Mouse (Mus musculus) adrenal gland, postnatal 10 days (tissue): ENCODE results near the gene Zfp787. TPM values are rescaled to one million over a fixed set of nuclear protein-coding genes. Genes with fewer than 3 reads are reported as not detected.
"Not testable (repeated sequence)": the region's sequence is repeated elsewhere in the genome, so short reads cannot be mapped to it uniquely, and the experiment has no call there.

Experiments
- DNase-seq: peaks from one replicate; pipeline ENCODE4 v3.0.0; 2021; ENCODE audit warnings: mixed read lengths
- long read RNA-seq, 2 experiments: library from polyadenylated mRNA; stranded (forward); transcript quantifications; one replicate each; pipeline ENCODE4 v2.0.0; 2021
- total RNA-seq, 2 experiments: library from RNA; stranded (reverse); gene quantifications; 2 replicates each; pipeline ENCODE4 v1.2.3; 2021

The Zfp787 gene
- total RNA-seq: 10 to 100 TPM; 46.2 to 61.5 TPM
- long read RNA-seq, experiment 1, transcript Zfp787-201 (3 exons, 1,897 nt): major isoform, 63 of 102 reads
- long read RNA-seq, experiment 1, transcript Zfp787-204 (3 exons, 576 nt): minor isoform, 8 of 102 reads
- long read RNA-seq, experiment 1, partial matches to known transcripts: 3 of 102 reads
- long read RNA-seq, experiment 1, other reads (novel, unspliced or antisense): 25 of 102 reads
- long read RNA-seq, experiment 2, transcript Zfp787-201 (3 exons, 1,897 nt): major isoform, 17 of 32 reads
- long read RNA-seq, experiment 2, partial matches to known transcripts: 1 of 32 reads
- long read RNA-seq, experiment 2, other reads (novel, unspliced or antisense): 8 of 32 reads

DNA sequence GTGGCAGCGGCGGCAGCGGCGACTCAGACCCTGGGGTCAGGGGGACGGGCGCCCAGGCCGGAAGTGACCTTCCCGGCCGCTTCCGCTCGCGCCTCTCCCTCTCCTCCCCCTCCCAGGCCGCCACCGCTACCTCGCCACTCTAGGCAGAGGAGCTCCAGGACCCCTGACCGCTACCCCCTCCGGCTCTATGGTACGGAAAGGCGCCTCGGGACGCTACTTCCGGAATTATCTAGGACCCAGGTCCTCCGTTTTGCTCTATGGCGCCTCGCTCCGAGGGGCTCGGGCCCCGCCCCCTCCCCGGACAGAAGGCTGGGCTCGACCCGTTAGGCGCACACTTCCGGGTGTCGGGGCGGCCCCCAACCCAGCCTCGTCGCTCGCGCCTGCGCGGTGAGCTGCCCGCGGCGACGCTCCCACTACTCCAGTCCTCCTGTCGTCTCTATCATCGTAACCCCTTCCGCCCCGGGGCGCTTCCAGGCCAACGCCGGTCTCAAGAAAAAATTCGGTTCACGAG, at the start of gene Zfp787:
TSS of gene Zfp787 (minus strand) at position 97 of the 511 bp plus-strand sequence.
- peak; percentile 98 for DNase-seq

GRCm38 (mm10) chr7:6204200-6204599, 48.4 kb upstream of the Zfp787 start:
- DNase-seq: no peak

DNA sequence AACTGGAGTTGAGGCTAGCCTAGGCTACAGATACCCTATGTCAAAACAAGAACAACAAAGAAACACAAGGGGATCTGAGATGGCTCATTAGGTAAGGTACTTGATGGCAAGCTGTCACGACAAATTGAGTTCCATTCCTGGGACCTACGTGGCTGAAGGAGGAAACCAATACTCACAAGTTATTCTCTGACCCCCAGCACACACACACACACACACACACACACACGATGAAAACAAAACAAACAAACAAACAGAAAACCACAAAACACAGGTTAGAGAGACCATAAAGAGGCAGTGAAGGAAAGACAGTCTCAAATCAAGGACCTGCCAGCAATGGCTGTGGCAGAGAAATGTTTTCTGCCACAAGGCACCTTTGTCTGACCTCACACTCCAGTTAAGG, 41.0 kb upstream of the Zfp787 start, which contains the start of gene Galp:
TSS of gene Galp (plus strand) at position 301 of the 400 bp plus-strand sequence.
- no peak for DNase-seq

- DNase-seq: no peak
Measured at GRCm38 (mm10) chr7:6195777-6196176, 40.0 kb upstream of the Zfp787 start.

DNA sequence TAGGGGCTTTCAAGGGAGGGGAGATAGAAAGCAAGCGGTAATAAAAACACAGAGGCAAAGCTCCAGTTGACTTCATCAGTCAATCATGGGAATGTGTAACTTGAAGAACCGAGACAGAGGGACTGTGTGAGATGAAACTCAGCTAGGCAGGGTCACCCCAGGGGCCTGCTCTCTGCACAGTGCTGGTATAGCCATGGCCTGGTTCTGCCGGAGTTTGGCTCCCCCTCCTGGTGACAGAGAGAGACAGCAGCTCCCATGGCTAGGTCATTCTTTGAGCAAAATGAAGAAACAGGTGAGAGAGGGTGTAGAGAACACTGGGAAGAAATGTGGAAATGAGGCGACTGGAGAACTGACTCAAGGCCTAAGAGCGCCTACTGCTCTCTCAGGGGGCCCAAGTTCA, 38.3 kb upstream of the Zfp787 start:
- DNase-seq: peak; percentile 79

GRCm38 (mm10) chr7:6191376-6191775, 35.6 kb upstream of the Zfp787 start:
- DNase-seq: peak; percentile 90

GRCm38 (mm10) chr7:6189542-6189941, 33.7 kb upstream of the Zfp787 start:
- no peak for DNase-seq

GRCm38 (mm10) chr7:6186756-6187155, 31.0 kb upstream of the Zfp787 start:
- no peak for DNase-seq

DNA sequence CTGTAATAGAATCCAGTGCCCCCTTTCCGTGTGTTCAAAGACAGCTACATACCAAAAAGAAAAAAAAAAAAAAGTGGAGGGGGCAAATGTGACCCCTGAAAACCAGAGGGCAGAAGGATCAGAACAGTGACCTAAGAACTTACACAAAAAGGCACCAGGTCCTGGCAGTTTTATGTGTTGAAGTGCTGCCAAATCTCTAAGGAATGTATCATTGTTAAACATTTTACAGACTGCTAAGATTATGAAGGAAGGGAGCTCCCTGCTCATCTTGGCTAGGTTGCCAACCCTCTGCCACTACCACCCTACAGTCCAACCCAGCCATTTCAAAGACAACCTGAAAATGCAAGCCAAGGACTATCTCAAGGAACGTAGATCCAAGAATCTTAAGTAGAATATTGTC, 30.4 kb upstream of the Zfp787 start:
- DNase-seq: no peak

DNA sequence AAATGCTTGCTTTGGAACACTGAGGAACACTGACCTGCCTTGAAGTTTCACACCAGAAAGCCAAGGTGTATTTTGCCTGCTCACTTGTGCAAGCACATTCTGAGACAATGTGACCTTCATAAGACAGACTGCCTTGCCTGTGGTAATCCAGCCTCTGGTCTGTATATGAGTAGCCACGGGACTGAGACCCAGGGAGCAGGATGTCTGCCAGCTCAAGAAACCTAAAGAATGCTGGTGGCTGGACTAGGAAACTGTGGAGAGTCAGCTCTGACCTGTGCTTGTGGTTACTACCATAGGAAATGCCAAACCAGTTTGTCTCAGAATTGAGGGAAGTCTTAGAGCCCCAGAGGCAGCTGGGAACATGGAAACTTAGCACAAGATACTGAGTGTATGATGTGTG, 29.6 kb upstream of the Zfp787 start:
- DNase-seq: no peak

- DNase-seq: no peak
Measured at GRCm38 (mm10) chr7:6184521-6184920, 28.7 kb upstream of the Zfp787 start.

DNA sequence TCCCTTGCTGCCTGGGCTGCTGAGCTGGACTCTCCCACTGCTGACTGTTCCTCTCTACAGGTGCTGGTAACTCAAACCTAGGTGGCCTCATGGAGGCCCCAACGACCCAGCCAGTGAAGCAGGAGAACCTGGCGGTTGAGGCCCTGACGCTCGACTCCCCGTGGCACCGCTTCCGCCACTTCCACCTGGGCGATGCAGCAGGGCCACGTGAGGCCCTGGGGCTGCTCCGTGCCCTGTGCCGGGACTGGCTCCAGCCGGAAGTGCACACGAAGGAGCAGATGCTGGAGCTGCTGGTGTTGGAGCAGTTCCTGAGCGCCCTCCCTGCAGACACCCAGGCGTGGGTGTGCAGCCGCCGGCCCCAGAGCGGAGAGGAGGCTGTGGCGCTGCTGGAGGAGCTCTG, 28.0 kb upstream of the Zfp787 start:
- no peak for DNase-seq

DNA sequence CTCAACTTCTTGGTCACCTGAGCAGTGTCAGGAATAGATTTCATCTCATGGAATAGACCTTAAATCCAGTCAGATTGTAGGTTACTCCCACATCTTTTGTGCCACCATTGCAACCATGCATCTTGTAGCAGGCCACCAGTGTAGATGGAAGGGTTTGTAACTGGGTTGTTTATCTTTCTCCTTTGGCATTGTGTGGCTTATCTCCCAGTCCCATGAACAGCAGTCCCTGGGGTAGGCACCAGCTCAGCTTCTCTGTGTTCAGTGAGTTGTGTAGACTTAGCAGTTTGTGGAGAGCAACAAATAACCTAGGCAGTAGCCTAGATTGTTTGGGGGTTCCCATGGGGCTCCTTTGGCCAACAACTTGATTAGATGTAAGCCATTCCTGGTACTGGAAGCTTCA, 27.1 kb upstream of the Zfp787 start:
- DNase-seq: no peak

DNA sequence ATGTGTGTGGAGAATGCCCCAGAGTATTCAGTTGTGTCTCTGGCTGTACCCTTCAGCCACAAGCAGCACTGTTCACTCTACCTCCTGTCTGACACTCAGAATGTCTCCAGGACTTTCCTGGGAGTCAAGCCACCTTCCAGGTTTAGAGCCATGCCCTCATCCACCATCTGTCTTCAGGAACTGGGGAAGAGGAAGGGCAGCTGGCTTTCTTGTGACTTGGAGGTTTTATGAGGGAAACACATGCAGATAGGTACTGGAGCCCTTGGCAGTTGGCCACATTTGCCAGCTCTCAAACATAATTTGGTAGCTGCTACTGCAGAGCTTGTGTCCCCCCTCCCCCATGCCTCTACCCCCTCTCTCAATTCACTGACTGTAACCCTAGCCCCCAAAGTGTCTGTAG, 23.2 kb upstream of the Zfp787 start:
- DNase-seq: no peak

GRCm38 (mm10) chr7:6174365-6174987, 18.7 kb upstream of the Zfp787 start:
- not testable (repeated sequence) for DNase-seq

GRCm38 (mm10) chr7:6173872-6174271, 18.1 kb upstream of the Zfp787 start:
- DNase-seq: no peak

DNA sequence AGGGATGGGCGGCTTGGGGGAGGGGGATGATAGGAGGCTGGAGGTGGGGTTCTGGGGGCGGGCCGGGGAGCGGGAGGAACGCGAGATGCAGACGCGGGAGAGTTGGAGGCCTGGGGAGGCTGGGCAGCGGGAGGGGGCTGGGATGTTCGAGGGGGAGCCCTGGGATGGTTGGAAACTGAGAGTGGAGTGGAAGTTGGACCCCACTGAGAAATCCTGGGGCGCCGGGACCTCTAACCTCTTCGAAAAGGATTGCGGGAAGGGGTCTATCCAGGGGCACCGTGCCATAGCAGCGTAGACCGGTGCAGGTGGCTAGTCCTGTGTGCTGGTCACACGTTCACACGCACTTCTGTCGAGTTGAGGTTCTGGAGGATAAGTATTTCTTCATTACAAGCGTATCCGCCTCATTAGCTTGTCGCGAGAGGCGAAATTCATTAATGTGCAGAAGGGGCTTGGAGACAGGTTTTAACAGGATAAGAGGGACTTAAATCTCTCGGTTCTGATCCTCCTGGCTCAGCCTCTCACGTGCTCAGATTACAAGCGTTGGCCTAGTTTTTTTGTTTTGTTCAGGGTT, 17.0 kb upstream of the Zfp787 start:
- no peak for DNase-seq

GRCm38 (mm10) chr7:6172006-6172649, 16.3 kb upstream of the Zfp787 start, which contains the start of gene Zfp444:
Gene Zfp444, plus strand, starts transcription at chr7:6172226.
- peak; percentile 98 for DNase-seq

DNA sequence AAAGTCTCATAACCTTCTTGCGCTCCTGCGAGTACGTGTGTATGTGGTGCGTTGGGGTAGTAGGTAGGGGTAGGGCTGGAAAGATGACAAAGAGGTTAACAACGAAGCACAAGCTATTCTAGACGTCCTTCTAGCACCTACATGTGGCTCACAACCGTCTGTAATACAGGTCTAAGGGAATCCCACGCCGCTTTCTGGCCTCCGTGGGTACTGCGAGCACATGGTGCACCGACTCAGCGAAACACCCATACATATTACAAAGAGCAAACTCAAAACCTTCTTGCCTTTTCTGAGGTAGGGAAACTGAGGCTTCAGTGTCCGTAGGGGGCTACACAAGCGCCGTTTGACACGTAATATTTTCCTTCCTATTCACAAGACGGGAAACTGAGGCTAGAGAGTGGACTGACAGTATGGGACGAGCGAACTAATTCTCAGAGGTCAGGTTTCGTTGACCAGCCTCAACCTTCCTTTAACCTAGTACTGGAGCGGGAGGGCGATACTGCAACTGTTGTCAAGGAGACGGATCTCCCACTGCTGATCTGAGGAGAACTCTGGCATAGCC, 15.7 kb upstream of the Zfp787 start:
- DNase-seq: peak; percentile 81

- DNase-seq: no peak
Measured at GRCm38 (mm10) chr7:6170871-6171270, 15.1 kb upstream of the Zfp787 start.

GRCm38 (mm10) chr7:6170391-6170790, 14.6 kb upstream of the Zfp787 start:
- no peak for DNase-seq

DNA sequence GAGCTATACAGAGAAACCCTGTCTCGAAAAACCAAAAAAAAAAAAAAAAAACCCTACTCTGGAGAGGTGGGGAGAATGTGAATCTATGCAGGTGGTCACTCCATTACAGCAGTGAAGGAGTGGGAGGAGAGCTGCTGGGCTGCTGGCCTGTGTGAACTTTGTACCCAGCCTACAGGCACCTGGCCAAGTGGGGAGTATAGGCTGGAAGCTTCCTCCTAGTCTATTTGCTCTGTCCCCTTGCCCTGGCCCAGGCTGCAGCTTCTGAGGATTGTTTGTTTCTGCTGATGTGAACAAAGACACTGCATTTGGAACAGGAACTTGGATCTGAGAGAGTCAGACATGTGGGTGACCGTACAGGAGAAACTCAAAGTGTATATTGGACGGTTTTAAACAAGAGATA, 13.6 kb upstream of the Zfp787 start:
- DNase-seq: no peak
